Mouse (Mus musculus): Measurements from ENCODE around the gene Nupl1. TPM values are rescaled to one million over a fixed set of nuclear protein-coding genes. Genes with fewer than 3 reads are reported as not detected.

The Nupl1 gene
- total and polyA plus RNA-seq, 3 experiments, result 0.11 TPM; not detected in 2

DNA sequence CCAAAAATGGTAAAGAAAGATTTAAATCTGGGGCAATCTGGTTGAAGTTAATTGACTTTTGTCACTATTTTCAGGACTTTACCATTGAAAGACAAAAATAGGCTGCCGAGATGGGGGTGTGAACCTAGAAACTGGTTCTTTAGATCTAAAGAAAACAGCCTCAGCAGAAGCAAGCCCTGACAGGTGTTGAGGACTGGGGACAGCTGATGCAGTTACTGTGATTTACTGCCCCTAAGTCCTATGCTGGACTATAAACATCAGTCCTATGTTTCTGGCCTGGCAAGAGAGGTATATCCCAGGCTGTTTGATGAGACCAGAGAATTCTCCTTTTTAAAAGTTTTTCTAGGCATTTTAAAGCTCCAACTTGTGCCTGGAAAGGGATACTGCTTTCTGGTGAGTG is 37.2 kb downstream of the Nupl1 start:
- ATAC-seq (ENCODE audit: extremely low read depth, insufficient number of reproducible peaks, low FRiP score, poor library complexity, severe bottlenecking) (no peak), DNase-seq (ENCODE audit: low spot score) (no peak)
- Histone ChIP-seq H3K9me3 (replicated peaks) (no peaks in the 10 kb centered on the region), H3K36me3 (replicated peaks) (peaks cover 25% of the 10 kb centered on the region), H3K4me3 (ENCODE audit: low read depth, low read length) (no peak overlapping the region), H3K4me1 (ENCODE audit: insufficient read depth, low read depth, low read length) (no peaks in the 10 kb centered on the region), H3K27me3 (ENCODE audit: insufficient read depth, low read length) (no peaks in the 10 kb centered on the region)
- TF ChIP-seq GATA2 (IDR thresholded peaks at IDR 0.05; ENCODE audit: borderline replicate concordance, low read depth, low read length), result no peak
- no peak for TF ChIP-seq GATA1 (IDR thresholded peaks at IDR 0.05; ENCODE audit: borderline replicate concordance, low read length)
- no peak for TF ChIP-seq CTCF (IDR thresholded peaks at IDR 0.05; ENCODE audit: low read depth, low read length)
- no peak for TF ChIP-seq TAL1 (conservative IDR thresholded peaks at IDR 0.05; ENCODE audit: low read depth, low read length)
- TF ChIP-seq POLR2AphosphoS5 (IDR thresholded peaks at IDR 0.05; ENCODE audit: insufficient replicate concordance, low read depth, low read length), result no peak

DNA sequence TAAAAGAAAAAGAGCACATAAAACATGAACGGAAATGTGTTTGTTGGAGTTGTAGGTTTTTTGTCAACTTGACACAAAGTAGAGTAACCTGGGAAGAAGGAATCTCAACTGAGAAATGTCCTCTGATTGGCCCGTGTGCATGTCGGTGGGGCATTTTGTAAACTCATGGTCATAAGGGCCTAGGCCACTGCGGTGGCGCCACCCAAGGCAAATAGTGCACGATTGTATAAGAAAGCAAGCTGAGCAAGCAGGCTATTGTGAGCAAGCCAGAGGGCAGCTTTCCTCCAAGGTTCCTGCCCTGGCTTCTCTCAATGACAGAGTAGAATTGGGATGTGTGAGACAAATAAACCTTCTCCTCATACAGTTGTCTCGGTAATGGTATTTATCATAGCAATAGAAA is 42.1 kb downstream of the Nupl1 start:
- H3K4me1 ChIP-seq (ENCODE audit: insufficient read depth, low read depth, low read length), result no peaks in the 10 kb centered on the region
- no peak for DNase-seq (ENCODE audit: low spot score)
- H3K9me3 ChIP-seq (replicated peaks), result no peaks in the 10 kb centered on the region
- no peak overlapping the region for H3K4me3 ChIP-seq (ENCODE audit: low read depth, low read length)
- ATAC-seq (ENCODE audit: extremely low read depth, insufficient number of reproducible peaks, low FRiP score, poor library complexity, severe bottlenecking), result no peak
- TF ChIP-seq POLR2AphosphoS5 (IDR thresholded peaks at IDR 0.05; ENCODE audit: insufficient replicate concordance, low read depth, low read length) (no peak), GATA1 (IDR thresholded peaks at IDR 0.05; ENCODE audit: borderline replicate concordance, low read length) (no peak), CTCF (IDR thresholded peaks at IDR 0.05; ENCODE audit: low read depth, low read length) (no peak), GATA2 (IDR thresholded peaks at IDR 0.05; ENCODE audit: borderline replicate concordance, low read depth, low read length) (no peak), TAL1 (conservative IDR thresholded peaks at IDR 0.05; ENCODE audit: low read depth, low read length) (no peak)
- no peaks in the 10 kb centered on the region for H3K36me3 ChIP-seq (replicated peaks)
- H3K27me3 ChIP-seq (ENCODE audit: insufficient read depth, low read length), result no peaks in the 10 kb centered on the region

DNA sequence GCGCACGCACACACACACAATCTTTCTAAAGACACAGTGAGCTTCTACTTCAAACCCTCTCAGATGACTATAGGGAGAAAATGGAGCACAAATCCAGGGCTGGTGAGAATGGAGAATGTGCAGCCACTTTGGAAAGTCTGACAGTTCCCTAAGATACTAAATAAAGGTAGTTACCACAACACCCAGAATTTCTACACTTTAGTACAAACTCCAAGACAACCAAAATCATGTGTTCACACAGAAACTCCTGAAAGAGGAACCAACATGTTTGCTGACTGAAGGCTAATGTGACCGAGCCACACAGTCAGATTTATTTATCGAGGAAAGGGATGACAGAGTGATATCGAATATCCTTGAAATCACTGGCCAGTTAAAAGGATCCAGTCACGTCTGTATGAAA is 46.2 kb downstream of the Nupl1 start:
- Histone ChIP-seq H3K27me3 (ENCODE audit: insufficient read depth, low read length) (no peaks in the 10 kb centered on the region; the same call in 1 of the 2 replicates), H3K36me3 (replicated peaks) (no peaks in the 10 kb centered on the region), H3K4me1 (ENCODE audit: insufficient read depth, low read depth, low read length) (no peaks in the 10 kb centered on the region), H3K9me3 (replicated peaks) (no peaks in the 10 kb centered on the region), H3K4me3 (ENCODE audit: low read depth, low read length) (no peak overlapping the region)
- TF ChIP-seq GATA1 (IDR thresholded peaks at IDR 0.05; ENCODE audit: borderline replicate concordance, low read length) (no peak), TAL1 (conservative IDR thresholded peaks at IDR 0.05; ENCODE audit: low read depth, low read length) (no peak), GATA2 (IDR thresholded peaks at IDR 0.05; ENCODE audit: borderline replicate concordance, low read depth, low read length) (no peak), POLR2AphosphoS5 (IDR thresholded peaks at IDR 0.05; ENCODE audit: insufficient replicate concordance, low read depth, low read length) (no peak), CTCF (IDR thresholded peaks at IDR 0.05; ENCODE audit: low read depth, low read length) (no peak)
- ATAC-seq (ENCODE audit: extremely low read depth, insufficient number of reproducible peaks, low FRiP score, poor library complexity, severe bottlenecking) (no peak), DNase-seq (ENCODE audit: low spot score) (no peak)

DNA sequence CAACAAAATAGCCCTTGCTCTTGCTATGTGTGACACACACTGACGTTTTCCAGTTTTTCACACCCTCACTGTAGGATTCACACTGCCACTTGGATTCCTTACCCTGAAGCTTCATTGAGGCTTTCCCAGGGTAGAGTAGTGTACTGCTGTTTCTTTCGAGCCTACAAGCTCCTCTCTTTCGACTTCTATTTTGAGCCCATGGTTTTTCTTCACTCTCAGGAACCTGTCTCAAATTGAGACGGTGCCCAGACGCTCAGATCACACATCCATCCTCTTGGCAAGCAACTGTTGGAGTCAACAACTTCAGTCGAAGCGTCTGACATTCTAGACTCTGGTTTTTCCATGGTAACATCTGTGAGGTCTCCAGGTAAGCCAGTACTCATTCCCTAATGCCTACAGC is 54.3 kb downstream of the Nupl1 start, which contains the start of gene Atp8a2:
Gene Atp8a2, minus strand, starts transcription at position 296 of the 400 bp plus-strand sequence.
- H3K4me3 ChIP-seq (ENCODE audit: low read depth, low read length), result no peak within 1 kb of the TSS
- no peak for ATAC-seq (ENCODE audit: extremely low read depth, insufficient number of reproducible peaks, low FRiP score, poor library complexity, severe bottlenecking)

DNA sequence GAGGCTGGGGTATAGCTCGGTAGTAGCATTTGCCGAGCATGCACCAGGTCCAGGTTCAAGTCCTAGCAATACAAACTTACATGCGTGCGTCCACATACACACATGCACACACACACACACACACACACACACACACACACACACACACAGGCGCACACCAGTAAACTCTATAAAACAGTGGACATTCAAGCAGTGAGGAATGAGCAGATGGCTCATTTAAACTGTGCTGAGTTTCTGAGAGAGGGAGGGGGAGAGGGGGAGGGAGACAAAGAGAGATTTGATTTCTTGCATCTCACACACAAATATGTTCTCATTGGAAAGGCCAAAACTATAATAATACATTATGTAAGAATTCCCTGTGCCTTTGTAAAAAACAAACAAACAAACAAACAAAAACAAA is 55.2 kb downstream of the Nupl1 start:
- ATAC-seq (ENCODE audit: extremely low read depth, insufficient number of reproducible peaks, low FRiP score, poor library complexity, severe bottlenecking) (no peak), DNase-seq (ENCODE audit: low spot score) (no peak)
- Histone ChIP-seq H3K4me3 (ENCODE audit: low read depth, low read length) (no peak overlapping the region), H3K4me1 (ENCODE audit: insufficient read depth, low read depth, low read length) (no peaks in the 10 kb centered on the region), H3K36me3 (replicated peaks) (no peaks in the 10 kb centered on the region), H3K9me3 (replicated peaks) (0 out of 2 replicates have a peak, but pooled peaks cover 3% of the 10 kb centered on the region), H3K27me3 (ENCODE audit: insufficient read depth, low read length) (no peaks in the 10 kb centered on the region; the same call in 1 of the 2 replicates)
- TF ChIP-seq GATA2 (IDR thresholded peaks at IDR 0.05; ENCODE audit: borderline replicate concordance, low read depth, low read length), result no peak
- no peak for TF ChIP-seq TAL1 (conservative IDR thresholded peaks at IDR 0.05; ENCODE audit: low read depth, low read length)
- TF ChIP-seq POLR2AphosphoS5 (IDR thresholded peaks at IDR 0.05; ENCODE audit: insufficient replicate concordance, low read depth, low read length), result no peak
- no peak for TF ChIP-seq GATA1 (IDR thresholded peaks at IDR 0.05; ENCODE audit: borderline replicate concordance, low read length)
- TF ChIP-seq CTCF (IDR thresholded peaks at IDR 0.05; ENCODE audit: low read depth, low read length), result no peak

More for the DNA sequence above, 54.3 kb downstream of the Nupl1 start, which contains the start of gene Atp8a2:
- Histone ChIP-seq H3K4me1 (ENCODE audit: insufficient read depth, low read depth, low read length) (no peaks in the 10 kb centered on the region), H3K9me3 (replicated peaks) (no peaks in the 10 kb centered on the region), H3K27me3 (ENCODE audit: insufficient read depth, low read length) (no peaks in the 10 kb centered on the region; the same call in 1 of the 2 replicates), H3K36me3 (replicated peaks) (no peaks in the 10 kb centered on the region)
- no peak for DNase-seq (ENCODE audit: low spot score)
- TF ChIP-seq POLR2AphosphoS5 (IDR thresholded peaks at IDR 0.05; ENCODE audit: insufficient replicate concordance, low read depth, low read length) (no peak), GATA1 (IDR thresholded peaks at IDR 0.05; ENCODE audit: borderline replicate concordance, low read length) (no peak), TAL1 (conservative IDR thresholded peaks at IDR 0.05; ENCODE audit: low read depth, low read length) (no peak), GATA2 (IDR thresholded peaks at IDR 0.05; ENCODE audit: borderline replicate concordance, low read depth, low read length) (no peak), CTCF (IDR thresholded peaks at IDR 0.05; ENCODE audit: low read depth, low read length) (no peak)

DNA sequence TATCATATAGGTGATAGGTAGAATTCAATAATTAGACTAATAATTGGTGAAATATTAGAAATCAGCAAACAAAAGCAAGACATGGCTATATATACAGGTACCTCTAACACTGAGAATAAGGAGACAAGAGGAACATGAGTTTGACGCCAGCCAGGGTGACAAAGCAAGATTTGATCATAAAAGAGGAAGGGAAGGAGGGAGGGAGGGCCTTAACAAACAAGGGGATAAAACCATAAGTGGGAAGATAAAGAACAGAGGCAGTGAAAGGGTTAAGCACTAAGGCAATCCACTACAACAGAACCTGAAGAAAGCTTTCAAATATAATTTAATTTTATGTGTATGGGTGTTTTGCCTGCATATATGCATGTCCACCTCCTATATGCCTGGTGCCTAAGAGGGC is 56.6 kb downstream of the Nupl1 start:
- H3K4me1 ChIP-seq (ENCODE audit: insufficient read depth, low read depth, low read length), result no peaks in the 10 kb centered on the region
- no peak overlapping the region for H3K4me3 ChIP-seq (ENCODE audit: low read depth, low read length)
- no peak for ATAC-seq (ENCODE audit: extremely low read depth, insufficient number of reproducible peaks, low FRiP score, poor library complexity, severe bottlenecking)
- DNase-seq (ENCODE audit: low spot score), result no peak
- TF ChIP-seq POLR2AphosphoS5 (IDR thresholded peaks at IDR 0.05; ENCODE audit: insufficient replicate concordance, low read depth, low read length) (no peak), GATA2 (IDR thresholded peaks at IDR 0.05; ENCODE audit: borderline replicate concordance, low read depth, low read length) (no peak), GATA1 (IDR thresholded peaks at IDR 0.05; ENCODE audit: borderline replicate concordance, low read length) (no peak), TAL1 (conservative IDR thresholded peaks at IDR 0.05; ENCODE audit: low read depth, low read length) (no peak), CTCF (IDR thresholded peaks at IDR 0.05; ENCODE audit: low read depth, low read length) (no peak)
- no peaks in the 10 kb centered on the region for H3K27me3 ChIP-seq (ENCODE audit: insufficient read depth, low read length)
- no peaks in the 10 kb centered on the region for H3K36me3 ChIP-seq (replicated peaks)
- 0 out of 2 replicates have a peak, but pooled peaks cover 3% of the 10 kb centered on the region for H3K9me3 ChIP-seq (replicated peaks)
